Mouse (Mus musculus) CH12.LX (cell line): ENCODE measurements around the gene Sys1. TPM values are rescaled to one million over a fixed set of nuclear protein-coding genes. Genes with fewer than 3 reads are reported as not detected.

ENCODE experiments used
- DNase-seq: peaks from one replicate; pipeline ENCODE4 v3.0.0-alpha.2; 2013; ENCODE audit errors: extremely low read depth
- H3K27ac ChIP-seq: 2 replicates; pipeline ENCODE4 v1.5.1; 2012; ENCODE audit warnings: low read depth, mild to moderate bottlenecking, control low read depth, moderate library complexity; ENCODE audit not compliant: insufficient read depth
- H3K27me3 ChIP-seq: replicated peaks from 2 replicates; pipeline ENCODE3; 2012; ENCODE audit warnings: inconsistent platforms
- H3K36me3 ChIP-seq, 2 experiments: replicated peaks in 1 of 2; 2 replicates each; pipeline versions ENCODE3 to v1.6.1; 2012; ENCODE audit warnings: inconsistent platforms in 1 of 2, low read length in 1 of 2, mild to moderate bottlenecking in 1 of 2, mixed read lengths in 1 of 2, moderate library complexity in 1 of 2; ENCODE audit not compliant: control insufficient read depth in 1 of 2, insufficient read depth in 1 of 2
- H3K4me1 ChIP-seq, 2 experiments: 2 replicates each; pipeline ENCODE4 v1.6.1; 2012; ENCODE audit warnings: inconsistent platforms in 1 of 2, moderate library complexity in 1 of 2; ENCODE audit not compliant: insufficient read depth in 2 of 2, control insufficient read depth in 1 of 2
- H3K4me2 ChIP-seq: 2 replicates; pipeline ENCODE4 v1.6.1; 2012; ENCODE audit warnings: low read depth, mild to moderate bottlenecking, control low read depth; ENCODE audit not compliant: poor library complexity, insufficient read depth, severe bottlenecking
- H3K4me3 ChIP-seq, 3 experiments: fragments of 150-350 bp in 1 of 3; sonication (generic) in 1 of 3; replicated peaks in 1 of 3; 2 replicates each; pipeline versions ENCODE3 to v1.5.1; 2011 to 2012; ENCODE audit warnings: low read depth in 2 of 3, low read length in 2 of 3, mild to moderate bottlenecking in 2 of 3, moderate library complexity in 2 of 3, control low read depth in 1 of 3, improper control_type of control experiment in 1 of 3, inconsistent platforms in 1 of 3, mixed read lengths in 1 of 3; ENCODE audit not compliant: poor library complexity in 1 of 3
- H3K79me2 ChIP-seq: replicated peaks from 2 replicates; pipeline ENCODE4 v1.6.1; 2012; ENCODE audit warnings: mild to moderate bottlenecking, moderate library complexity; ENCODE audit not compliant: control insufficient read depth, poor library complexity, insufficient read depth, severe bottlenecking; ENCODE audit errors: extremely low read depth
- H3K9ac ChIP-seq: 2 replicates; pipeline ENCODE4 v1.6.1; 2012; ENCODE audit warnings: low read depth, mild to moderate bottlenecking, control low read depth, moderate library complexity; ENCODE audit not compliant: insufficient read depth
- H3K9me3 ChIP-seq: replicated peaks from 2 replicates; pipeline ENCODE3; 2012; ENCODE audit warnings: low read length, inconsistent platforms, mixed read lengths
- BHLHE40 ChIP-seq: IDR thresholded peaks from 2 replicates; pipeline ENCODE4 v1.6.1; 2011; ENCODE audit warnings: mild to moderate bottlenecking, low read depth, low read length, improper control_type of control experiment
- CHD2 ChIP-seq: IDR thresholded peaks from 2 replicates; pipeline ENCODE4 v1.6.1; 2011; ENCODE audit warnings: low read length, improper control_type of control experiment
- CTCF ChIP-seq, 2 experiments: IDR thresholded peaks in 1 of 2; conservative IDR thresholded peaks in 1 of 2; 2 replicates each; pipeline ENCODE4 v1.5.1; 2011 to 2012; ENCODE audit warnings: low read depth in 2 of 2, low read length in 2 of 2, improper control_type of control experiment in 1 of 2, inconsistent platforms in 1 of 2, mild to moderate bottlenecking in 1 of 2, moderate library complexity in 1 of 2
- E2F4 ChIP-seq: IDR thresholded peaks from 2 replicates; pipeline ENCODE4 v1.6.1; 2011; ENCODE audit warnings: low read depth, low read length, improper control_type of control experiment; ENCODE audit not compliant: insufficient replicate concordance
- ELF1 ChIP-seq: IDR thresholded peaks from 2 replicates; pipeline ENCODE4 v1.6.1; 2014; ENCODE audit warnings: low read depth, mild to moderate bottlenecking, inconsistent platforms, low read length, improper control_type of control experiment
- GABPA ChIP-seq: IDR thresholded peaks from 2 replicates; pipeline ENCODE4 v1.6.1; 2012; ENCODE audit warnings: low read depth, low read length, improper control_type of control experiment, inconsistent platforms; ENCODE audit not compliant: insufficient replicate concordance
- HCFC1 ChIP-seq: IDR thresholded peaks from 2 replicates; pipeline ENCODE4 v1.6.1; 2012; ENCODE audit warnings: low read depth, mild to moderate bottlenecking, inconsistent platforms, low read length, improper control_type of control experiment
- JUN ChIP-seq: IDR thresholded peaks from 2 replicates; pipeline ENCODE4 v1.6.1; 2011; ENCODE audit warnings: low read depth, mild to moderate bottlenecking, low read length, improper control_type of control experiment, moderate library complexity; ENCODE audit not compliant: insufficient read depth
- JUND ChIP-seq: conservative IDR thresholded peaks from 2 replicates; pipeline ENCODE4 v1.6.1; 2011; ENCODE audit warnings: low read depth, low read length, improper control_type of control experiment
- MAX ChIP-seq: IDR thresholded peaks from 2 replicates; pipeline ENCODE4 v1.6.1; 2011; ENCODE audit warnings: low read length, improper control_type of control experiment
- MAZ ChIP-seq: IDR thresholded peaks from 2 replicates; pipeline ENCODE4 v1.6.1; 2012; ENCODE audit warnings: low read depth, mild to moderate bottlenecking, inconsistent platforms, low read length, improper control_type of control experiment, moderate library complexity
- MEF2A ChIP-seq: IDR thresholded peaks from 2 replicates; pipeline ENCODE4 v1.6.1; 2014; ENCODE audit warnings: low read depth, mild to moderate bottlenecking, inconsistent platforms, low read length, improper control_type of control experiment, borderline replicate concordance
- NELFE ChIP-seq: IDR thresholded peaks from 2 replicates; pipeline ENCODE4 v1.6.1; 2011; ENCODE audit warnings: low read depth, low read length, improper control_type of control experiment
- NRF1 ChIP-seq: IDR thresholded peaks from 2 replicates; pipeline ENCODE4 v1.6.1; 2014; ENCODE audit warnings: low read depth, mild to moderate bottlenecking, inconsistent platforms, low read length, improper control_type of control experiment, moderate library complexity
- POLR2A ChIP-seq: IDR thresholded peaks from 2 replicates; pipeline ENCODE4 v1.6.1; 2011; ENCODE audit warnings: low read depth, mild to moderate bottlenecking, improper control_type of control experiment, low read length
- POLR2AphosphoS2 ChIP-seq: IDR thresholded peaks from 2 replicates; pipeline ENCODE4 v1.6.1; 2011; ENCODE audit warnings: low read depth, low read length, improper control_type of control experiment
- RAD21 ChIP-seq: IDR thresholded peaks from 2 replicates; pipeline ENCODE4 v1.6.1; 2011; ENCODE audit warnings: low read depth, mild to moderate bottlenecking, low read length, improper control_type of control experiment, moderate library complexity
- RCOR1 ChIP-seq: conservative IDR thresholded peaks from 2 replicates; pipeline ENCODE4 v1.6.1; 2012; ENCODE audit warnings: low read depth, mild to moderate bottlenecking, inconsistent platforms, low read length, improper control_type of control experiment
- SIN3A ChIP-seq: IDR thresholded peaks from 2 replicates; pipeline ENCODE4 v1.6.1; 2012; ENCODE audit warnings: low read length, improper control_type of control experiment, inconsistent platforms
- TBP ChIP-seq: conservative IDR thresholded peaks from 2 replicates; pipeline ENCODE4 v1.6.1; 2011; ENCODE audit warnings: low read depth, low read length, improper control_type of control experiment
- TCF12 ChIP-seq: IDR thresholded peaks from 2 replicates; pipeline ENCODE4 v1.6.1; 2014; ENCODE audit warnings: low read depth, mild to moderate bottlenecking, inconsistent platforms, low read length, improper control_type of control experiment
- UBTF ChIP-seq: IDR thresholded peaks from 2 replicates; pipeline ENCODE4 v1.6.1; 2012; ENCODE audit warnings: low read depth, mild to moderate bottlenecking, inconsistent platforms, low read length, improper control_type of control experiment, moderate library complexity
- USF2 ChIP-seq: conservative IDR thresholded peaks from 2 replicates; pipeline ENCODE4 v1.6.1; 2011; ENCODE audit warnings: low read depth, low read length, improper control_type of control experiment
- ZKSCAN1 ChIP-seq: IDR thresholded peaks from 2 replicates; pipeline ENCODE4 v1.6.1; 2012; ENCODE audit warnings: low read depth, inconsistent platforms, low read length, improper control_type of control experiment, borderline replicate concordance
- ZMIZ1 ChIP-seq: IDR thresholded peaks from 2 replicates; pipeline ENCODE4 v1.6.1; 2012; ENCODE audit warnings: low read depth, mild to moderate bottlenecking, inconsistent platforms, low read length, improper control_type of control experiment
- dilution Hi-C: fragments of 300-500 bp; cut with MboI; formaldehyde crosslinking; loops from 2 replicates; pipeline ENCODE4 v1.14.3; 2020; ENCODE audit warnings: low sequenced_read_pairs; ENCODE audit not compliant: extremely low pct_unique_long_range_greater_than_20kb, extremely low pct_ligation_motif_present
- in situ Hi-C: fragments of 300-500 bp; cut with MboI; formaldehyde crosslinking; loops from 3 replicates; pipeline ENCODE4 v1.14.3; 2019; ENCODE audit warnings: low sequenced_read_pairs, low pct_ligation_motif_present, low pct_unique_long_range_greater_than_20kb, mixed read lengths
- polyA plus RNA-seq: library from polyadenylated mRNA; unstranded; fragments of >175 nt; gene quantifications from 2 replicates; pipeline ENCODE4 v1.2.1, GENCODE M21; 2012; ENCODE audit warnings: low read depth; ENCODE audit not compliant: insufficient read length
- total RNA-seq, 2 experiments: library from RNA; depleted of rRNA; stranded (reverse); fragments of 300-350 nt in 1 of 2; fragments of >200 nt in 1 of 2; gene quantifications; 2 replicates each; pipeline ENCODE4 v1.2.3; 2012 to 2014

The Sys1 gene
- total and polyA plus RNA-seq, 3 experiments: 46.6 to 59.7 (median 57.4) TPM

DNA sequence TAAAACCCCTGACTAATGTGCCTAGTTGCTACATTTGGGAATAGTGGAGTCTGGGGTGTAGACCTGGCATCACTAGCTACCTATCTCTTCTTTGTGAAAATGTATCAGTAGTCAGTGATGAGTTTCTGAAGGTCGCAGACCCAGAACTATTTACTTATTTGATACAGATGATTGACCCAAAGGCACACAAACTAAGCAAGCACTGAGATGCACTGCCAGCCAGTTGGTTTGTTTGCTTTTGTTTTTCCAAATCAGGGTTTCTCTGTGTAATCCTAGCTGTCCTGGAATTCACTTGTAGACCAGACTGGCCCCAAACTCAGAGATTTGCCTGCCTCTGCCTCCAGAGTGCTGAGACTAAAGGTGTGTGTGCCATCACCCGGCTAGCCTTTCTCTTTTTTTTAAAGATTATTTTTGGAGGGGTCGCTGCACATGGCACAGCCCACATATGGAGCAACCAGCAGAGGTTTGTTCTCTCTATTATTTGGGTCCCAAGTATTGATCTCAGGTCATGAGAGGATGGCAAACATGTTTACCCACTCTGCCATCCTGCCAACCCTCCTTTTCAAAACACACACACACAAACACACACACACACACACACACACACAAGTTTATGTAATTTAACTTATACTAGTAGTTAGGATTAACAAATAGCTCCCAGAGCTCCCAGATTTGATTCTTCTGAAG, 11.2 kb upstream of the Sys1 start:
- in situ Hi-C loops (no loop called here), dilution Hi-C loops (no loop called here)
- H3K9me3 ChIP-seq: peaks cover 12% of the 10 kb centered on the region
- H3K4me1 ChIP-seq: peaks cover 10 to 31% of the 10 kb centered on the region in 2 experiments; a peak in 3 of 4 replicates
- peaks cover 14% of the 10 kb centered on the region for H3K79me2 ChIP-seq
- no peak overlapping the region for H3K4me2 ChIP-seq
- no peak for DNase-seq
- no peak for TF ChIP-seq GABPA
- TF ChIP-seq RCOR1: no peak
- TF ChIP-seq NRF1: no peak
- TF ChIP-seq ELF1: no peak
- no peak for TF ChIP-seq JUN
- TF ChIP-seq SIN3A: no peak
- no peak for TF ChIP-seq NELFE
- TF ChIP-seq MAZ: no peak
- TF ChIP-seq CTCF (conservative IDR thresholded peaks at IDR 0.05 in 1 of 2, IDR thresholded peaks at IDR 0.05 in 1 of 2; ENCODE audit: low read depth in 2 of 2, low read length in 2 of 2): no peak
- no peak for TF ChIP-seq BHLHE40
- TF ChIP-seq MAX: no peak
- no peak for TF ChIP-seq ZMIZ1
- TF ChIP-seq UBTF: no peak
- no peak for TF ChIP-seq E2F4
- no peak for TF ChIP-seq TCF12
- peaks cover 39% of the 10 kb centered on the region for H3K27me3 ChIP-seq
- no peak overlapping the region for H3K4me3 ChIP-seq
- no peak overlapping the region for H3K27ac ChIP-seq
- H3K36me3 ChIP-seq: no peaks in the 10 kb centered on the region
- H3K9ac ChIP-seq: no peak overlapping the region

DNA sequence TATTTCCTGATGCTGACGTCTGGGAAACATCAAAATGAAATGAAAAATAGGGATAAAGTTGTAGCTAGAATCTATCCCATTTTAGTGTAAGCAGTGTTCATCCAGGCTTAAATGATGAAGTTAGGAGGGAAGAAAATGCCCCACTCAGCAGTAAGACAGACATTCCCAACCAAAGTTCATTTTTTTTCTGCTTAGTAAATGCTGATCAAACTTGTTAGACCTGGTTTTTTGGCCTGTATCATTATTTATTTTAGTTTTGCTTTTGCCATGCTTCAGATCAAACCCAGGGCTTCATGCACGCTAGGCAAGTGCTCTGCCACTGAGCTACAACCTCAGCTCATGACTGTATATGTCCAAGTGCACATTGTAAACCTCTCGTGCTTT, 10.7 kb upstream of the Sys1 start:
- Histone ChIP-seq H3K4me2 (no peak overlapping the region), H3K9ac (no peak overlapping the region), H3K27me3 (peaks cover 41% of the 10 kb centered on the region), H3K27ac (no peak overlapping the region), H3K79me2 (peaks cover 8% of the 10 kb centered on the region), H3K36me3 (no peaks in the 10 kb centered on the region), H3K4me1 (peaks cover 9 to 25% of the 10 kb centered on the region in 2 experiments; a peak in 3 of 4 replicates), H3K4me3 (no peak overlapping the region), H3K9me3 (peaks cover 12% of the 10 kb centered on the region)
- TF ChIP-seq JUND (no peak), USF2 (no peak), TCF12 (no peak), MEF2A (no peak), POLR2A (no peak), RAD21 (no peak), ELF1 (no peak), MAX (no peak), CHD2 (no peak), POLR2AphosphoS2 (no peak), ZKSCAN1 (no peak), TBP (no peak), RCOR1 (no peak), MAZ (no peak), HCFC1 (no peak), SIN3A (no peak), ZMIZ1 (no peak)
- in situ Hi-C loops (no loop called here), dilution Hi-C loops (no loop called here)
- no peak for DNase-seq
